Mouse (Mus musculus) mature B cell (primary cell): Measurements from ENCODE around the gene Ptges3.
"Not testable (repeated sequence)": the region's sequence is repeated elsewhere in the genome, so short reads cannot be mapped to it uniquely, and the experiment has no call there.

ENCODE experiments used
- in situ Hi-C: fragments of 300-500 bp; cut with MboI; formaldehyde crosslinking; loops from 2 replicates; pipeline ENCODE4 v1.14.3; 2019

Ptges3 gene

GRCm38 (mm10) chr10:128058601-128059151 lies at the start of gene Ptges3:
Ptges3 (plus strand) TSS chr10:128058954.
- in situ Hi-C loops = no loop called here

- in situ Hi-C loops = no loop called here
These were observed 49.0 kb upstream of the Ptges3 start for GRCm38 (mm10) chr10:128009735-128010134.

GRCm38 (mm10) chr10:128015068-128015934 lies 43.5 kb upstream of the Ptges3 start, which contains the start of gene Prim1:
Prim1 (plus strand) TSS chr10:128015168.
- in situ Hi-C loops = no loop called here

GRCm38 (mm10) chr10:128022196-128022595 lies 36.6 kb upstream of the Ptges3 start:
- in situ Hi-C loops = no loop called here

GRCm38 (mm10) chr10:128023496-128023895 lies 35.3 kb upstream of the Ptges3 start:
- in situ Hi-C loops = no loop called here

GRCm38 (mm10) chr10:128029931-128030330 lies 28.8 kb upstream of the Ptges3 start:
- in situ Hi-C loops = no loop called here

GRCm38 (mm10) chr10:128030860-128031259 lies 27.9 kb upstream of the Ptges3 start:
- in situ Hi-C loops = no loop called here

GRCm38 (mm10) chr10:128036746-128037425 lies 21.9 kb upstream of the Ptges3 start:
- in situ Hi-C loops = no loop called here

GRCm38 (mm10) chr10:128037921-128038320 lies 20.8 kb upstream of the Ptges3 start:
- in situ Hi-C loops = no loop called here

- in situ Hi-C loops = no loop called here
These were observed 19.6 kb upstream of the Ptges3 start for GRCm38 (mm10) chr10:128039167-128039566.

GRCm38 (mm10) chr10:128039858-128040257 lies 18.9 kb upstream of the Ptges3 start:
- in situ Hi-C loops = no loop called here

GRCm38 (mm10) chr10:128040293-128040692 lies 18.5 kb upstream of the Ptges3 start:
- in situ Hi-C loops = no loop called here

GRCm38 (mm10) chr10:128041636-128042035 lies 17.1 kb upstream of the Ptges3 start:
- in situ Hi-C loops = no loop called here

GRCm38 (mm10) chr10:128042466-128042865 lies 16.3 kb upstream of the Ptges3 start:
- in situ Hi-C loops = no loop called here

GRCm38 (mm10) chr10:128043041-128043835 lies 15.5 kb upstream of the Ptges3 start:
- in situ Hi-C loops = no loop called here

GRCm38 (mm10) chr10:128048157-128048556 lies 10.6 kb upstream of the Ptges3 start:
- in situ Hi-C loops = no loop called here

- in situ Hi-C loops = no loop called here
These were observed 9.0 kb upstream of the Ptges3 start for GRCm38 (mm10) chr10:128049741-128050140.

- in situ Hi-C loops = no loop called here
These were observed 8.4 kb upstream of the Ptges3 start for GRCm38 (mm10) chr10:128050355-128050754.

GRCm38 (mm10) chr10:128051589-128051988 lies 7.2 kb upstream of the Ptges3 start:
- in situ Hi-C loops = no loop called here

- in situ Hi-C loops = not testable (repeated sequence)
These were observed 6.6 kb upstream of the Ptges3 start for GRCm38 (mm10) chr10:128052136-128052535.

GRCm38 (mm10) chr10:128053001-128053400 lies 5.8 kb upstream of the Ptges3 start:
- in situ Hi-C loops = no loop called here

GRCm38 (mm10) chr10:128058184-128058583 lies 570 bp upstream of the Ptges3 start:
- in situ Hi-C loops = no loop called here
